Mouse (Mus musculus): ENCODE data around the gene Olfr1008. TPM values are rescaled to one million over a fixed set of nuclear protein-coding genes. Genes with fewer than 3 reads are reported as not detected.

Olfr1008 gene
- polyA plus RNA-seq, 1 experiment from 2014 or later = not detected

Other genes starting within 250 kb of the Olfr1008 start
- gene Olfr995, start 245.8 kb upstream of the Olfr1008 start, polyA plus RNA-seq (2015; fragmentation: Nextera tagmentation; extraction: Ambion mirVana) = not detected in 2 replicates
- gene 4833423E24Rik, start 170.4 kb upstream of the Olfr1008 start, polyA plus RNA-seq (2015; fragmentation: Nextera tagmentation; extraction: Ambion mirVana) = 0.09 and 0.28 TPM in 2 replicates
- gene Olfr996, start 110.2 kb upstream of the Olfr1008 start, polyA plus RNA-seq (2015; fragmentation: Nextera tagmentation; extraction: Ambion mirVana) = not detected in 2 replicates
- gene Olfr998, start 100.5 kb upstream of the Olfr1008 start, polyA plus RNA-seq (2015; fragmentation: Nextera tagmentation; extraction: Ambion mirVana) = not detected in 2 replicates
- gene Olfr1000, start 77.5 kb upstream of the Olfr1008 start, polyA plus RNA-seq (2015; fragmentation: Nextera tagmentation; extraction: Ambion mirVana) = not detected in 2 replicates
- gene Olfr1002, start 38.7 kb upstream of the Olfr1008 start, polyA plus RNA-seq (2015; fragmentation: Nextera tagmentation; extraction: Ambion mirVana) = not detected in 2 replicates
- not detected in 2 replicates for gene Olfr154, start 25.0 kb upstream of the Olfr1008 start, polyA plus RNA-seq (2015; fragmentation: Nextera tagmentation; extraction: Ambion mirVana)
- not detected in 2 replicates for gene Olfr1006, start 10.7 kb upstream of the Olfr1008 start, polyA plus RNA-seq (2015; fragmentation: Nextera tagmentation; extraction: Ambion mirVana)
- gene Olfr1009, start 26.0 kb downstream of the Olfr1008 start, polyA plus RNA-seq (2015; fragmentation: Nextera tagmentation; extraction: Ambion mirVana) = not detected in 2 replicates
- gene Olfr1012, start 73.3 kb downstream of the Olfr1008 start, polyA plus RNA-seq (2015; fragmentation: Nextera tagmentation; extraction: Ambion mirVana) = not detected in 2 replicates
- not detected in 2 replicates for gene Olfr1013, start 77.7 kb downstream of the Olfr1008 start, polyA plus RNA-seq (2015; fragmentation: Nextera tagmentation; extraction: Ambion mirVana)
- not detected in 2 replicates for gene Olfr1014, start 83.3 kb downstream of the Olfr1008 start, polyA plus RNA-seq (2015; fragmentation: Nextera tagmentation; extraction: Ambion mirVana)
- not detected in 2 replicates for gene Olfr1015, start 92.6 kb downstream of the Olfr1008 start, polyA plus RNA-seq (2015; fragmentation: Nextera tagmentation; extraction: Ambion mirVana)
- gene Olfr1016, start 113.1 kb downstream of the Olfr1008 start, polyA plus RNA-seq (2015; fragmentation: Nextera tagmentation; extraction: Ambion mirVana) = not detected in 2 replicates
- gene Olfr1018, start 129.0 kb downstream of the Olfr1008 start, polyA plus RNA-seq (2015; fragmentation: Nextera tagmentation; extraction: Ambion mirVana) = not detected in 2 replicates
- gene Olfr1019, start 156.1 kb downstream of the Olfr1008 start, polyA plus RNA-seq (2015; fragmentation: Nextera tagmentation; extraction: Ambion mirVana) = not detected in 2 replicates
- not detected in 2 replicates for gene Olfr1020, start 157.6 kb downstream of the Olfr1008 start, polyA plus RNA-seq (2015; fragmentation: Nextera tagmentation; extraction: Ambion mirVana)
- not detected in 2 replicates for gene Olfr1022, start 179.2 kb downstream of the Olfr1008 start, polyA plus RNA-seq (2015; fragmentation: Nextera tagmentation; extraction: Ambion mirVana)
- gene Olfr1023, start 196.2 kb downstream of the Olfr1008 start, polyA plus RNA-seq (2015; fragmentation: Nextera tagmentation; extraction: Ambion mirVana) = not detected in 2 replicates
- not detected in 2 replicates for gene Olfr1024, start 215.6 kb downstream of the Olfr1008 start, polyA plus RNA-seq (2015; fragmentation: Nextera tagmentation; extraction: Ambion mirVana)
- gene Olfr1025-ps1, start 225.8 kb downstream of the Olfr1008 start, polyA plus RNA-seq (2015; fragmentation: Nextera tagmentation; extraction: Ambion mirVana) = not detected in 2 replicates
- gene Olfr1026, start 232.1 kb downstream of the Olfr1008 start, polyA plus RNA-seq (2015; fragmentation: Nextera tagmentation; extraction: Ambion mirVana) = not detected in 2 replicates